Mouse (Mus musculus): ENCODE data around the gene Phb. TPM values are rescaled to one million over a fixed set of nuclear protein-coding genes. Genes with fewer than 3 reads are reported as not detected.
A peak's percentile ranks its signal among the peaks of the same experiment; 100 is the strongest.

Phb gene
- polyA plus RNA-seq, 1 experiment from 2014 or later = 244 TPM

DNA sequence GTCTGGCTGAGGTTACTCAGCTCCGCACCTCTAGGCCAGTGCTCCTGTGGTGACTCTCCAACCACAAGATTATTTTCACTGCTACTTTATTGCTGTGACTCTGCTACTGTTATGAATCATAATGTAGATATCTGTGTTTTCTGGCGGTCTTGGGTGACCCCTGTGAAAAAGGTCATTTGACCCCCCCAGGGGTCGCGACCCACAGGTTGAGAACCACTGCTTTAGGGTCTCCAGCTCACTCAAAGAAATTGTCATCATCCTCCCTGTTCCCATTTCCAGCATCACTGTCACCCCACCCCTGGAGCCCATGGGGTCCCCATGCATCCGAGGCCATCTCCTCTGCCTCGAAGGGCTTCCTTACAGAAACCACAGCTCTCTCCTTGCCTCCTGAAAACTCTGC, 36.2 kb upstream of the Phb start:
- Histone ChIP-seq H3K4me1 (ENCODE audit: control insufficient read depth, insufficient read depth, low read length) (no peaks in the 10 kb centered on the region; the same call in none of the 2 replicates), H3K27me3 (ENCODE audit: control insufficient read depth, insufficient read depth, low read length) (no peaks in the 10 kb centered on the region), H3K9me3 (replicated peaks; ENCODE audit: control insufficient read depth, low read length) (no peaks in the 10 kb centered on the region), H3K9ac (replicated peaks; ENCODE audit: low read length) (no peak overlapping the region), H3K27ac (replicated peaks; ENCODE audit: low read depth, low read length) (no peak overlapping the region), H3K4me3 (ENCODE audit: low read depth, low read length) (no peak overlapping the region), H3K4me2 (ENCODE audit: low read depth, low read length) (no peak overlapping the region), H3K36me3 (replicated peaks; ENCODE audit: control insufficient read depth, insufficient read depth, low read depth, low read length) (no peaks in the 10 kb centered on the region)
- no peak for DNase-seq (ENCODE audit: low spot score)
- ATAC-seq (replicated peaks; ENCODE audit: insufficient number of reproducible peaks, low FRiP score, low TSS enrichment, low read depth) = no peak
- 88% methylated on average over 6 of the region's 6 CpGs for WGBS

GRCm38 (mm10) chr11:95631301-95631700, 35.5 kb upstream of the Phb start:
- peak overlapping the region; percentile 68 for H3K27ac ChIP-seq (replicated peaks; ENCODE audit: low read depth, low read length)
- no peaks in the 10 kb centered on the region for H3K9me3 ChIP-seq (replicated peaks; ENCODE audit: control insufficient read depth, low read length)
- H3K4me2 ChIP-seq (ENCODE audit: low read depth, low read length) = peak overlapping the region; percentile 19; the same call in 1 of the 2 replicates
- no peak overlapping the region for H3K4me3 ChIP-seq (ENCODE audit: low read depth, low read length)
- ATAC-seq (replicated peaks; ENCODE audit: insufficient number of reproducible peaks, low FRiP score, low TSS enrichment, low read depth) = peak; percentile 86
- H3K9ac ChIP-seq (replicated peaks; ENCODE audit: low read length) = no peak overlapping the region
- H3K27me3 ChIP-seq (ENCODE audit: control insufficient read depth, insufficient read depth, low read length) = no peaks in the 10 kb centered on the region
- H3K36me3 ChIP-seq (replicated peaks; ENCODE audit: control insufficient read depth, insufficient read depth, low read depth, low read length) = no peaks in the 10 kb centered on the region
- 37% methylated on average over 4 of the region's 4 CpGs for WGBS
- peak; percentile 87 for DNase-seq (ENCODE audit: low spot score)
- H3K4me1 ChIP-seq (ENCODE audit: control insufficient read depth, insufficient read depth, low read length) = no peaks in the 10 kb centered on the region; the same call in none of the 2 replicates

- Histone ChIP-seq H3K4me3 (ENCODE audit: low read depth, low read length) (no peak overlapping the region), H3K9me3 (replicated peaks; ENCODE audit: control insufficient read depth, low read length) (no peaks in the 10 kb centered on the region), H3K36me3 (replicated peaks; ENCODE audit: control insufficient read depth, insufficient read depth, low read depth, low read length) (no peaks in the 10 kb centered on the region), H3K4me1 (ENCODE audit: control insufficient read depth, insufficient read depth, low read length) (no peaks in the 10 kb centered on the region; the same call in none of the 2 replicates), H3K27ac (replicated peaks; ENCODE audit: low read depth, low read length) (no peak overlapping the region), H3K4me2 (ENCODE audit: low read depth, low read length) (no peak overlapping the region), H3K27me3 (ENCODE audit: control insufficient read depth, insufficient read depth, low read length) (no peaks in the 10 kb centered on the region), H3K9ac (replicated peaks; ENCODE audit: low read length) (no peak overlapping the region)
- ATAC-seq (replicated peaks; ENCODE audit: insufficient number of reproducible peaks, low FRiP score, low TSS enrichment, low read depth) (no peak), DNase-seq (ENCODE audit: low spot score) (no peak)
- 31% methylated on average over 6 of the region's 6 CpGs for WGBS
Observed at GRCm38 (mm10) chr11:95632474-95632873, 34.3 kb upstream of the Phb start.

DNA sequence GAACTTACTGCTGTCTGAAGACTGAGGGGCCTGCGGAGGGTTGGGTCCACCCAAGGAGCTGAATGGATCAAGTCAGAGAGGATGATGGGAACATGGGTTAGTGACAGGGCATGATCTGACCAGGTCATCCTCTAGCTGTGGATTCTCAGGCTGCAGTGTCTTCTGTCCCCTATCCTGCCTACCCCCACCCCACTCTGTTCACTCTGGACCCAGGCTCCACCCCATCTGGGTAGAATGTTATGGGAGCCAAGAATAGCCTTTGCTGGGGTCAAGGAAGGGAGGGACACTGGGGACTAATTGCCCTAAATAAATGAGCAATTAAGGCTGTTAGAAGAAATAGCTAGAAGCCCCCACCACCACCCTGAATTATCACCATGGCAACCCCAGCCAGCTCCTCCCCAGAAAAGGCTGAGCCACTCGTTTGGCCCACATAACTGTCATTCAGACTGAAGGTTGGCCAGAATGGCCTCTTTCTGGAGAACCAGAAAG, 33.2 kb upstream of the Phb start:
- Histone ChIP-seq H3K27me3 (ENCODE audit: control insufficient read depth, insufficient read depth, low read length) (no peaks in the 10 kb centered on the region), H3K4me1 (ENCODE audit: control insufficient read depth, insufficient read depth, low read length) (no peaks in the 10 kb centered on the region; the same call in none of the 2 replicates), H3K4me3 (ENCODE audit: low read depth, low read length) (no peak overlapping the region), H3K9ac (replicated peaks; ENCODE audit: low read length) (no peak overlapping the region), H3K9me3 (replicated peaks; ENCODE audit: control insufficient read depth, low read length) (no peaks in the 10 kb centered on the region), H3K27ac (replicated peaks; ENCODE audit: low read depth, low read length) (no peak overlapping the region), H3K4me2 (ENCODE audit: low read depth, low read length) (no peak overlapping the region), H3K36me3 (replicated peaks; ENCODE audit: control insufficient read depth, insufficient read depth, low read depth, low read length) (no peaks in the 10 kb centered on the region)
- DNase-seq (ENCODE audit: low spot score) (no peak), ATAC-seq (replicated peaks; ENCODE audit: insufficient number of reproducible peaks, low FRiP score, low TSS enrichment, low read depth) (no peak; the same call in 1 of the 2 replicates)
- 83% methylated on average over 2 of the region's 2 CpGs for WGBS

DNA sequence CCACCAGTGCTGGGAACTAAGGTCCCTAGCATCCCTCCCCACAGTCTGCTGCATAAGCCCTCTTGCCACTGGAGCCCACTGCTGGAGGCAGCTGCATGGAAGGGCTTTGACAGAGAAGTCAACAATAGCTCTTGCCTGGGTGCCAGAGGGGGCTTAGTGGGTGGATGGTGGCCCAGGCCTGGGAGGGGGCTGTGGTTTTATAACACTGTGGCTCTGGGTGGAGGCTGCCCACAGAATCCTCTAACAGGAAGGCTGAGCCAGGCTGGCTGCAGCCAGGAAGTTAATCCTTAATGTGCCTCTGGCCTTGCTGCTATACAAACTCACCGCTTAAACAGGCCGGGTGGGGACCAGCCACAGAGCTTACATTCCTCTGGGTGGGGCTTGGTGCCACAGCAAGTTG, 31.7 kb upstream of the Phb start:
- DNase-seq (ENCODE audit: low spot score) (no peak), ATAC-seq (replicated peaks; ENCODE audit: insufficient number of reproducible peaks, low FRiP score, low TSS enrichment, low read depth) (no peak)
- H3K4me3 ChIP-seq (ENCODE audit: low read depth, low read length) = no peak overlapping the region
- H3K9ac ChIP-seq (replicated peaks; ENCODE audit: low read length) = no peak overlapping the region
- no peaks in the 10 kb centered on the region for H3K36me3 ChIP-seq (replicated peaks; ENCODE audit: control insufficient read depth, insufficient read depth, low read depth, low read length)
- no peaks in the 10 kb centered on the region; the same call in none of the 2 replicates for H3K4me1 ChIP-seq (ENCODE audit: control insufficient read depth, insufficient read depth, low read length)
- WGBS = 21% methylated on average over 2 of the region's 2 CpGs
- H3K27me3 ChIP-seq (ENCODE audit: control insufficient read depth, insufficient read depth, low read length) = no peaks in the 10 kb centered on the region
- H3K4me2 ChIP-seq (ENCODE audit: low read depth, low read length) = no peak overlapping the region
- H3K9me3 ChIP-seq (replicated peaks; ENCODE audit: control insufficient read depth, low read length) = no peaks in the 10 kb centered on the region
- H3K27ac ChIP-seq (replicated peaks; ENCODE audit: low read depth, low read length) = no peak overlapping the region

DNA sequence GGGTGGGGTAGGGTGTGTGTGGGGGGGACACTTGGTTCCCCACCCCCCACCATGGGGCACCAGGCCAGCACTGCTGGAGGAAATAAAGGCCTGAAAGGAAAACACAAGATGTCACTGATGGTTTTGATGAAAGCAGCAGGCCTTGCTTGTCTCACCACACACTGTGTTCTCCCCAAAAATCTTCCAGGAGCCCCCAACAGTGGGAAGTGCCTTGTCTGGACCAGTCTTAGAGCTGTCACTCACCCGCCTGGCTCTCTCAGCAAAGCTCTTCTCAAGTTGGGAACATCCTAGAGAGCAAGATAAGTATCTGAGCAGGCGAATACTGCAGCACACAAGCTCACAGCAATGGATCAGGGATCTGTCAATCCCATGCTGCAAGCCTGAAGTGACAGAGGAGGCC, 26.0 kb upstream of the Phb start:
- peaks cover 10% of the 10 kb centered on the region for H3K27me3 ChIP-seq (ENCODE audit: control insufficient read depth, insufficient read depth, low read length)

DNA sequence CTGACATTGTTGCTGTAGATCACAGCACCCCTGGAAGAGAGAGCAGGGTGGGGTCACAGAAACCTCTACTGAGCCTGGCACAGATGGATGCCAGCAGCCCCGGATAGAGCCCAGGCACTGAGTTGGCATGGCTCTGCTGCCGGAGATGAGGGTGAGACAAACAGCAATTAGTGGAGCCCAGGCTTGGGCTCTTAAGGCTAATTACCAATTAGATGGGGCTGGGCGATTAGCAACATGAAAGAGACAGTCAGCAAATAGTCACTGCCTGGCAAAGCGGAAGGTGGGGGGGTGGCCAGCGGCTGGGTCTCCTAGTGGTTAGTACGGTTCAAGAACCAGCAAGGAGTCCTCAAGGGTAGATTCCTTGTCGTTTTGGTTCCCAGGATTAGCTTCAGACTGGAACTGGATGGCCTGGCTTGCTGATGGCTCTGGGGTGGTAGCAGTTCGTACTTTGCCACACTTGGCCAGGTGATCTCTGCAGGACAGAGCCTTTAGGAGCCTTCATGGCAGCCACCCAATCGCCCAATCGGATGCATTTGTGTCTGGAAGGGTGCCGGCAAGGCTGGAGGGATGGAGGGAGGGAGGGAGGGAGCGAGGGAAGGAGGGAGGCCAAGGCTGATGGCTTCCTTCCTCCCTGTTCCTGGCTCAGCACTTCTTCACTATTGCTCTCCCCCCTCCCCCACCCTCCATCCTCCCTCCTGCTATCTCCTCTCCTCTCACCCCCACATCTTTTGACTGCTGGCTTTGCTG, 24.1 kb upstream of the Phb start:
- Histone ChIP-seq H3K9ac (replicated peaks; ENCODE audit: low read length) (no peak overlapping the region), H3K9me3 (replicated peaks; ENCODE audit: control insufficient read depth, low read length) (no peaks in the 10 kb centered on the region), H3K4me2 (ENCODE audit: low read depth, low read length) (no peak overlapping the region), H3K36me3 (replicated peaks; ENCODE audit: control insufficient read depth, insufficient read depth, low read depth, low read length) (no peaks in the 10 kb centered on the region), H3K4me1 (ENCODE audit: control insufficient read depth, insufficient read depth, low read length) (peaks cover 26% of the 10 kb centered on the region), H3K27me3 (ENCODE audit: control insufficient read depth, insufficient read depth, low read length) (peaks cover 10% of the 10 kb centered on the region), H3K27ac (replicated peaks; ENCODE audit: low read depth, low read length) (no peak overlapping the region), H3K4me3 (ENCODE audit: low read depth, low read length) (no peak overlapping the region)
- 38% methylated on average over 11 of the region's 12 CpGs for WGBS
- DNase-seq (ENCODE audit: low spot score) (no peak), ATAC-seq (replicated peaks; ENCODE audit: insufficient number of reproducible peaks, low FRiP score, low TSS enrichment, low read depth) (no peak)

More for the DNA sequence above, 26.0 kb upstream of the Phb start:
- H3K36me3 ChIP-seq (replicated peaks; ENCODE audit: control insufficient read depth, insufficient read depth, low read depth, low read length) = no peaks in the 10 kb centered on the region
- H3K4me2 ChIP-seq (ENCODE audit: low read depth, low read length) = no peak overlapping the region
- DNase-seq (ENCODE audit: low spot score) = no peak
- H3K27ac ChIP-seq (replicated peaks; ENCODE audit: low read depth, low read length) = no peak overlapping the region
- ATAC-seq (replicated peaks; ENCODE audit: insufficient number of reproducible peaks, low FRiP score, low TSS enrichment, low read depth) = no peak
- peaks cover 22% of the 10 kb centered on the region for H3K4me1 ChIP-seq (ENCODE audit: control insufficient read depth, insufficient read depth, low read length)
- H3K4me3 ChIP-seq (ENCODE audit: low read depth, low read length) = no peak overlapping the region
- H3K9ac ChIP-seq (replicated peaks; ENCODE audit: low read length) = no peak overlapping the region
- H3K9me3 ChIP-seq (replicated peaks; ENCODE audit: control insufficient read depth, low read length) = no peaks in the 10 kb centered on the region
- 54% methylated on average over 2 of the region's 2 CpGs for WGBS

- ATAC-seq (replicated peaks; ENCODE audit: insufficient number of reproducible peaks, low FRiP score, low TSS enrichment, low read depth) = no peak
- H3K4me1 ChIP-seq (ENCODE audit: control insufficient read depth, insufficient read depth, low read length) = peaks cover 26% of the 10 kb centered on the region
- WGBS = 50% methylated on average over 5 of the region's 5 CpGs
- DNase-seq (ENCODE audit: low spot score) = no peak
- H3K27ac ChIP-seq (replicated peaks; ENCODE audit: low read depth, low read length) = no peak overlapping the region
- H3K9me3 ChIP-seq (replicated peaks; ENCODE audit: control insufficient read depth, low read length) = no peaks in the 10 kb centered on the region
- no peak overlapping the region for H3K4me3 ChIP-seq (ENCODE audit: low read depth, low read length)
- peaks cover 10% of the 10 kb centered on the region for H3K27me3 ChIP-seq (ENCODE audit: control insufficient read depth, insufficient read depth, low read length)
- H3K9ac ChIP-seq (replicated peaks; ENCODE audit: low read length) = no peak overlapping the region
- no peak overlapping the region for H3K4me2 ChIP-seq (ENCODE audit: low read depth, low read length)
- no peaks in the 10 kb centered on the region for H3K36me3 ChIP-seq (replicated peaks; ENCODE audit: control insufficient read depth, insufficient read depth, low read depth, low read length)
Observed at GRCm38 (mm10) chr11:95643856-95644255, 22.9 kb upstream of the Phb start.

All from embryonic facial prominence, embryonic 11.5 days (tissue).